Mouse (Mus musculus): ENCODE results near the gene Krtap27-1. TPM values are rescaled to one million over a fixed set of nuclear protein-coding genes. Genes with fewer than 3 reads are reported as not detected.

Gene Krtap27-1
- not detected in 2 replicates for polyA plus RNA-seq (2015; fragmentation: Nextera tagmentation; extraction: Ambion mirVana)

GRCm38 (mm10) chr16:88671571-88671970 is at the start of gene Krtap27-1:
TSS of gene Krtap27-1 (minus strand) at chr16:88671671.

GRCm38 (mm10) chr16:88707496-88708012 is 36.1 kb upstream of the Krtap27-1 start, which contains the start of gene 2310061N02Rik:
TSS of gene 2310061N02Rik (minus strand) at chr16:88707962.

GRCm38 (mm10) chr16:88647358-88647846 is 24.1 kb downstream of the Krtap27-1 start, which contains the start of gene Krtap26-1:
TSS of gene Krtap26-1 (minus strand) at chr16:88647796.

GRCm38 (mm10) chr16:88627566-88627965 is 43.9 kb downstream of the Krtap27-1 start, which contains the start of gene 2310079G19Rik:
TSS of gene 2310079G19Rik (minus strand) at chr16:88627666.

Other genes with a start within 250 kb of the Krtap27-1 start
- not detected in 2 replicates for gene Cldn17, start 164.7 kb downstream of the Krtap27-1 start, polyA plus RNA-seq (2015; fragmentation: Nextera tagmentation; extraction: Ambion mirVana)
- gene Cldn8, start 108.5 kb downstream of the Krtap27-1 start, polyA plus RNA-seq (2015; fragmentation: Nextera tagmentation; extraction: Ambion mirVana), result 0.07 and 0.08 TPM in 2 replicates
- not detected in 2 replicates for gene Krtap24-1, start 59.4 kb downstream of the Krtap27-1 start, polyA plus RNA-seq (2015; fragmentation: Nextera tagmentation; extraction: Ambion mirVana)
- gene 2310079G19Rik, start 44.0 kb downstream of the Krtap27-1 start, polyA plus RNA-seq (2015; fragmentation: Nextera tagmentation; extraction: Ambion mirVana), result not detected in 2 replicates
- not detected in 2 replicates for gene Krtap26-1, start 23.9 kb downstream of the Krtap27-1 start, polyA plus RNA-seq (2015; fragmentation: Nextera tagmentation; extraction: Ambion mirVana)
- 0.17 TPM in 1 of 2 replicates, not detected in the other for gene 2310061N02Rik, start 36.3 kb upstream of the Krtap27-1 start, polyA plus RNA-seq (2015; fragmentation: Nextera tagmentation; extraction: Ambion mirVana)
- gene Krtap13-1, start 57.2 kb upstream of the Krtap27-1 start, polyA plus RNA-seq (2015; fragmentation: Nextera tagmentation; extraction: Ambion mirVana), result not detected in 2 replicates
- gene Krtap13, start 80.0 kb upstream of the Krtap27-1 start, polyA plus RNA-seq (2015; fragmentation: Nextera tagmentation; extraction: Ambion mirVana), result not detected in 2 replicates
- gene 2310034C09Rik, start 87.2 kb upstream of the Krtap27-1 start, polyA plus RNA-seq (2015; fragmentation: Nextera tagmentation; extraction: Ambion mirVana), result not detected in 2 replicates
- gene 2310057N15Rik, start 102.5 kb upstream of the Krtap27-1 start, polyA plus RNA-seq (2015; fragmentation: Nextera tagmentation; extraction: Ambion mirVana), result not detected in 2 replicates
- gene Gm5965, start 106.2 kb upstream of the Krtap27-1 start, polyA plus RNA-seq (2015; fragmentation: Nextera tagmentation; extraction: Ambion mirVana), result not detected in 2 replicates
- gene Gm20741, start 140.5 kb upstream of the Krtap27-1 start, polyA plus RNA-seq (2015; fragmentation: Nextera tagmentation; extraction: Ambion mirVana), result not detected in 2 replicates
- gene Krtap15, start 148.5 kb upstream of the Krtap27-1 start, polyA plus RNA-seq (2015; fragmentation: Nextera tagmentation; extraction: Ambion mirVana), result not detected in 2 replicates
- not detected in 2 replicates for gene Krtap14, start 154.5 kb upstream of the Krtap27-1 start, polyA plus RNA-seq (2015; fragmentation: Nextera tagmentation; extraction: Ambion mirVana)
- gene Krtap19-1, start 197.7 kb upstream of the Krtap27-1 start, polyA plus RNA-seq (2015; fragmentation: Nextera tagmentation; extraction: Ambion mirVana), result not detected in 2 replicates
- gene Krtap19-2, start 202.6 kb upstream of the Krtap27-1 start, polyA plus RNA-seq (2015; fragmentation: Nextera tagmentation; extraction: Ambion mirVana), result not detected in 2 replicates
- not detected in 2 replicates for gene Krtap19-3, start 206.4 kb upstream of the Krtap27-1 start, polyA plus RNA-seq (2015; fragmentation: Nextera tagmentation; extraction: Ambion mirVana)
- gene Krtap19-4, start 213.4 kb upstream of the Krtap27-1 start, polyA plus RNA-seq (2015; fragmentation: Nextera tagmentation; extraction: Ambion mirVana), result not detected in 2 replicates
- not detected in 2 replicates for gene Krtap19-5, start 224.8 kb upstream of the Krtap27-1 start, polyA plus RNA-seq (2015; fragmentation: Nextera tagmentation; extraction: Ambion mirVana)

Measured in spleen, postnatal 0 days (tissue).